Comparison of ENCODE assay signal across 12 mouse cellular contexts in genomic region chr2:59992488-59993189, GRCm38 (mm10).
DNase-seq lines count a peak whose midpoint lies in the region; ATAC-seq and TF ChIP-seq lines count a peak whose summit lies in the region.
"Had no signal": no experiment of that assay in that cellular context is flagged by ENCODE, and none has a peak within 500 bp of the region (broad histone marks: within the 10 kb centered on the region; RNA-seq: fewer than 3 reads in every experiment).

No protein-coding gene starts in this region.

- no peak for DNase-seq in heart, postnatal 10 days
- peak; percentile 23 for DNase-seq in hindbrain, postnatal 0 days (ENCODE audit: low spot score)
- no peak for DNase-seq in thymus, postnatal 4 days
- no peak for DNase-seq in natural killer cell, adult 2 months (ENCODE audit: low spot score in 2 of 2)
- no peak for DNase-seq in testis, postnatal 10 days (ENCODE audit: low spot score)
- DNase-seq: adrenal gland, postnatal 10 days had no signal

- no peak for TF ChIP-seq CTCF in hindbrain, postnatal 0 days (IDR thresholded peaks at IDR 0.05; ENCODE audit: low read depth)

- 49% methylated on average over 10 of the region's 10 CpGs for WGBS in heart, embryonic 12.5 days
- WGBS in hindbrain, postnatal 0 days: 60% methylated on average over 10 of the region's 10 CpGs
- 68% methylated on average over 10 of the region's 10 CpGs for WGBS in midbrain, embryonic 13.5 days

- intact Hi-C loops in heart, postnatal 10 days (cut with DNase I): no loop called here

- no peak overlapping the region for H3K9ac ChIP-seq in heart, embryonic 12.5 days
- H3K9ac ChIP-seq in hindbrain, postnatal 0 days (replicated peaks; ENCODE audit: low read length): no peak overlapping the region
- no peak overlapping the region for H3K9ac ChIP-seq in midbrain, embryonic 13.5 days (replicated peaks)
- H3K9ac ChIP-seq: lung, embryonic 15.5 days had no signal

- no peaks in the 10 kb centered on the region for H3K9me3 ChIP-seq in heart, embryonic 12.5 days (replicated peaks)
- H3K9me3 ChIP-seq in hindbrain, postnatal 0 days (ENCODE audit: low read length): no peaks in the 10 kb centered on the region
- no peaks in the 10 kb centered on the region for H3K9me3 ChIP-seq in midbrain, embryonic 13.5 days
- H3K9me3 ChIP-seq: lung, embryonic 15.5 days had no signal

- no peak overlapping the region for H3K4me3 ChIP-seq in heart, embryonic 12.5 days
- no peak overlapping the region for H3K4me3 ChIP-seq in brown adipose tissue, adult 24 weeks (ENCODE audit: insufficient read depth, low read depth, low read length)
- no peak overlapping the region for H3K4me3 ChIP-seq in hindbrain, postnatal 0 days (ENCODE audit: low read length)
- H3K4me3 ChIP-seq in midbrain, embryonic 13.5 days (replicated peaks): no peak overlapping the region
- H3K4me3 ChIP-seq: erythroblast, embryonic 14.5 days; lung, embryonic 15.5 days had no signal

- H3K27me3 ChIP-seq in heart, embryonic 12.5 days (replicated peaks): no peaks in the 10 kb centered on the region
- H3K27me3 ChIP-seq in hindbrain, postnatal 0 days (ENCODE audit: insufficient read depth, low read length): no peaks in the 10 kb centered on the region
- no peaks in the 10 kb centered on the region for H3K27me3 ChIP-seq in midbrain, embryonic 13.5 days
- H3K27me3 ChIP-seq: lung, embryonic 15.5 days had no signal

- peak overlapping the region; percentile 26; the same call in 1 of the 2 replicates for H3K4me2 ChIP-seq in heart, embryonic 12.5 days
- no peak overlapping the region for H3K4me2 ChIP-seq in hindbrain, postnatal 0 days (ENCODE audit: low read depth, low read length)
- no peak overlapping the region for H3K4me2 ChIP-seq in midbrain, embryonic 13.5 days (replicated peaks)
- H3K4me2 ChIP-seq: lung, embryonic 15.5 days had no signal

- ATAC-seq in heart, embryonic 12.5 days (ENCODE audit: insufficient number of reproducible peaks, low FRiP score): peak; percentile 6; the same call in 1 of the 2 replicates
- no peak for ATAC-seq in hindbrain, postnatal 0 days
- ATAC-seq in midbrain, embryonic 13.5 days: no peak
- ATAC-seq: CD4-positive, CD25-positive, alpha-beta regulatory T cell, adult 4 months had no signal

- H3K27ac ChIP-seq in heart, embryonic 12.5 days (ENCODE audit: poor library complexity, severe bottlenecking): peak overlapping the region; percentile 10; the same call in 1 of the 2 replicates
- H3K27ac ChIP-seq in brown adipose tissue, adult 24 weeks (replicated peaks; ENCODE audit: low read depth, low read length): peak overlapping the region; percentile 3; the same call in 1 of the 2 replicates
- peak overlapping the region; percentile 54; the same call in 1 of the 2 replicates for H3K27ac ChIP-seq in hindbrain, postnatal 0 days
- H3K27ac ChIP-seq in midbrain, embryonic 13.5 days: 0 out of 2 replicates have a peak overlapping the region, but pooled peaks have one; percentile 0

- H3K4me1 ChIP-seq in heart, embryonic 12.5 days (replicated peaks): peaks cover 32% of the 10 kb centered on the region
- peaks cover under 1% of the 10 kb centered on the region for H3K4me1 ChIP-seq in brown adipose tissue, adult 24 weeks (ENCODE audit: control insufficient read depth, insufficient read depth, insufficient read length, low read length)
- H3K4me1 ChIP-seq in hindbrain, postnatal 0 days (ENCODE audit: insufficient read depth, low read length): no peaks in the 10 kb centered on the region
- peaks cover 22% of the 10 kb centered on the region for H3K4me1 ChIP-seq in midbrain, embryonic 13.5 days (replicated peaks)

- 0 out of 2 replicates have a peak, but pooled peaks cover 2% of the 10 kb centered on the region for H3K36me3 ChIP-seq in heart, embryonic 12.5 days
- H3K36me3 ChIP-seq in hindbrain, postnatal 0 days (ENCODE audit: insufficient read depth, low read length): no peaks in the 10 kb centered on the region
- 0 out of 2 replicates have a peak, but pooled peaks cover 4% of the 10 kb centered on the region for H3K36me3 ChIP-seq in midbrain, embryonic 13.5 days
- H3K36me3 ChIP-seq: lung, embryonic 15.5 days had no signal

Comparison
In these comparisons a context has a peak if more than half of its experiments do, and no peak if none do; other contexts are left out.
1. H3K27ac ChIP-seq: peak in every context shown above with its lines; median percentile 54 in hindbrain, postnatal 0 days; 10 in heart, embryonic 12.5 days; 3 in brown adipose tissue, adult 24 weeks; 0 in midbrain, embryonic 13.5 days.